Mouse (Mus musculus) c-Kit-positive CD71-positive TER-119-negative erythroid progenitor cells, embryonic 14.5 days (primary cell): Measurements from ENCODE around the gene Ermard.
"Not testable (repeated sequence)": the region's sequence is repeated elsewhere in the genome, so short reads cannot be mapped to it uniquely, and the experiment has no call there.

ENCODE experiments used
- DNase-seq: peaks from one replicate; pipeline ENCODE4 v3.0.0-alpha.2; 2013; ENCODE audit warnings: low read depth

The Ermard gene

DNA sequence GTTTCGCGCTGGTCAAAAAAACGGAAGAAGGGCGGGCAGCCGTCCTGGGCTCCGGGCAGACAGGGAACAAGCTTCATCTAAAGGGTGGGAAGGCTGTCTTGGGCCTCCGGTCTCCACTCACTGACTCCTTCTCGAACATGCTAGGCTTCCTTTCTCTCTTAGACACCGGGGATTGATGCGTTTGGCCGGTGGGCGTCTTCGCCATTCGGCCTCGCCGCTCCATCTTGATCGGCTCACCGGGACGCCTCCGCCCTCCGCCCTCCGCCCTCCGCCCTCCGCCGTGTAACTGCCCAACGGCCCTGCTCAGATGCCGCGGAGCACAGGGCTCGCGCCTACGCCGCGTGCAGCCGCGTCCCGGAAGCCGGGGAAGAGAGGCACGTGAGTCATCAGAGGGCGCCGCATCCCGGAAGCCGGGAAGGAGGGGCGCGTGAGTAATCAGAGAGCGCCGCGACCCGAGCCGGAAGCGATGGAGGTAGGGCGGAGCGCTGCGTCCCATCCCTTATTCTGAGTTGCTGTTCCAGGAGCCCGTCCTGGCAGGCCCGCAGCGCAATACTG lies at the start of gene Ermard, which contains the start of the genes Tcte3 and Gm3448:
Gene Ermard, plus strand, starts transcription at position 34 of the 555 bp plus-strand sequence.
Gene Tcte3, minus strand, starts transcription at position 314 of the 555 bp plus-strand sequence.
Gene Gm3448, minus strand, starts transcription at position 363 of the 555 bp plus-strand sequence.
- not testable (repeated sequence) for DNase-seq

DNA sequence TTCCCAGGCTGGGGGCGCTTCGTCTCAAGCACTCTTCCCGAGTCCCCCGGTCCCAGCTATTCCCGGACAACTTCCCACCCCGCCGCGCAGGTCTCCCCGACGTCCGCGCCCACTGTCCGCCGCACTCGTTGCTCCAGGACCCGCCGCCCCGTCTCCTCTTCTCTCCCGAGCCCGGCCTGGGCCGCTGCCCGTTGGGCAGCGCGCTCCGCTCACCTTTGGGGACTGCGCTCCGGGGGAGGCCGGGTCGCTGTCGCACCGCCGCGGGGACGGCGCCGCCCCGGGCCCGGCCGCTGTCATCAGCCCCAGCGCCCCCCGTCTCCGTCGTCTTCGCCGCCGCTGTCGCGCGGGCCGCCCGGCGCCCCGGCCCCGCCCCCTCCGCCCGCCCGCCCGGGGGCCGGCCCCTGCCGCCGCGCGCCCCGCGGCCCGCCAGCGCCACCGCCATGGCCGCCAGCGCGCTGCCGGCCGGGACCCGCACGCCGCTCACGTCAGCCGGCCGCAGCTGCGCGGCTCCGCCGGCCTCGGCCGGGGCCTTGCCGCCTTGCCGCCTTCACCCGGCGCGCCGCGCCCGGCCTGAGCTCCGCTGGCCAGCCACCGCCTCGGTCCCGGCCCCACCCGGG lies 48.4 kb upstream of the Ermard start:
- DNase-seq = not testable (repeated sequence)

DNA sequence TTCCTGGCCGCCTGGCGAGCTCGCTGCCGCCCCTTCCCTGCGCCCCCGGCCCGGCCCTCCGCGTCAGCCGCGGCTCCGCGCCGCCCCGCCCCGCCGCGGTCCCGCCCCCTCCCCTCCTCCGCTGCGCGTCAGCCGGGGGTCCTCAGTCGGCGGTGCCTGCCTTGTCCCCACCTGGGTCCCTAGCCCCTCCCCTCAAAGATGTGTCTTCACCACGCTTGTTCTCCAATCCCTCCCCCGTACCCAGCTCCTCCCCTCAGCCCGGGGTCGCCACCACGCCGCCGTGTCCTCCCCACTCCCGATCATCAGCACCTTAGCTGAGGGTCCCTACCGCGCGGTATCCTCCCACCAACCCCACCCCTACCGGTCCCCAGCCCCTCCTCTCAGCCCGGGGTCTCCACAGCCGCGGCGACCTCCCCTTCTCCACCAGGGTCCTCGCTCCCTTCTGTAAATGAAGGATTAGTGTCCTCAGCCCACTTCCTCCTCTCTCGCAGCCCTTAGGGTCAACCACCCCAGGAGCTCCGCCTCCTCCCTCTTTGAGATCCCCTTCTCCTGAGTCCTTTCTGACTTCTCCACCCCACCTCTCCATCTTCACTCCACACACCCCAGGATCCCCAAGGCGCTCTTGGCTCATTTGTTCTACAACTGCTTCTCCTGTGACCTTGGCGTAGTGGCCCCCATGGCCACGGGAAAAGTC lies 47.7 kb upstream of the Ermard start:
- DNase-seq = not testable (repeated sequence)

DNA sequence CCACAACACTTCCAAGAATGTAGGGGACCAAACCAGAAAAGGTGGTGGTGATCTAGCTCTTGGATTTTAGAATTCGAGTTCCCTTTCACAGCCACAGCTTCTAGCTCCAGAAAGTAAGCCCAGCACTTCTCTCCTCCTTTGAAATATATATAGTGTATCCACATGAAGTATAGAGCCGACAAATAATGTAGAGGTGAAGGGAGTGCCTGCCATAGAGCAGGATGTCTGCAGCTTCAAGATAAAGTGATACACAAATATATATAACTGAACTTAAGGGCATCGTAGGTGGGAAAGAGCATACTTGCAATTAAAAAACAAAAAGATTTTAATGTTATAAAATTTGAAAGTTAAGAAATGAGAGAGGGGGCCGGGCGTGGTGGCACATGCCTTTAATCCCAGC lies 46.9 kb upstream of the Ermard start:
- DNase-seq = not testable (repeated sequence)

DNA sequence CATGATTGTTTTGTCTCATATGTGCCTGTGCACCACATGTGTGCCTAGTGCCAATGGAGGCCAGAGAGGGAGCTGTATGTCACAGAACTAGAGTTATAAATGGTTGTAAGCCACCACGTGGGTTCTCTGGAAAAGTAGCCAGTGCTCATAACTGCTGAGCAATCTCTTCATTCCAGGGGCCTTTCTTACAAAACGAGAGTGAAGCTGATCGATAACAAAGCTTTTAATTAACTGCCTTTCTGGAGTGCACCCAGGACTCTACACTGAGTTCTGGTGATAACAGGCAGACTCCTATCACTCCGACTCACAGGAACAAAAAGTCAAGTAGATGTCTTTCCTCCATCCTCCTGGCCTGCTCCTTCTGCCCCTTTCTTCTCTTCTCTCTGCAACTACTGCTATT lies 41.0 kb upstream of the Ermard start:
- not testable (repeated sequence) for DNase-seq

DNA sequence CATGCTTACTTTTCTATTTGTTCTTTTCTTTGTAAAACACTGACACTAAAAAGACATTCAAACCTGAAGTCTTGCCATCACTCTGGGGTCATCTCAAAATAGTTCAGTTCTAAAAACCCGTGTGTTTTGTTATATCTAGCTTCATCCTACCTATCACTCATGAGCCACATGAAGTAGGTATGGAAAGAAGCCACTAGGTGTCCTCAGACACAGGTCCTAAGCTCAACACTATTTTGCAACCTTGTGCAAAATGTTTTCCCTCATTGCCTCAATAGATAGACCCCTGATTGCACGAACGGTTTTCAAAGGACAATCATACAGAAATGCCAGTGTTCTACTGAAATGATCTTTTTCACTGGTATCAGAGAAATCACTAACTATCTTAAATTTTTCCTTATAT lies 31.9 kb upstream of the Ermard start:
- not testable (repeated sequence) for DNase-seq

DNA sequence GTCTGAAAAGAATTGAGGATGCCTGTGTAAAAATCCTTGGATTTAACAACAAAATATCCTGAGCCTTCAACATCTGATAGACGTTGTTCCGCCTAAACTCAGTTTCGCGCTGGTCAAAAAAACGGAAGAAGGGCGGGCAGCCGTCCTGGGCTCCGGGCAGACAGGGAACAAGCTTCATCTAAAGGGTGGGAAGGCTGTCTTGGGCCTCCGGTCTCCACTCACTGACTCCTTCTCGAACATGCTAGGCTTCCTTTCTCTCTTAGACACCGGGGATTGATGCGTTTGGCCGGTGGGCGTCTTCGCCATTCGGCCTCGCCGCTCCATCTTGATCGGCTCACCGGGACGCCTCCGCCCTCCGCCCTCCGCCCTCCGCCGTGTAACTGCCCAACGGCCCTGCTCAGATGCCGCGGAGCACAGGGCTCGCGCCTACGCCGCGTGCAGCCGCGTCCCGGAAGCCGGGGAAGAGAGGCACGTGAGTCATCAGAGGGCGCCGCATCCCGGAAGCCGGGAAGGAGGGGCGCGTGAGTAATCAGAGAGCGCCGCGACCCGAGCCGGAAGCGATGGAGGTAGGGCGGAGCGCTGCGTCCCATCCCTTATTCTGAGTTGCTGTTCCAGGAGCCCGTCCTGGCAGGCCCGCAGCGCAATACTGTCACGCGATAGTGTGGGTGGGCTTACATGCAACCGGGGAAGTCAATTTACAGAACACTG lies 31.1 kb upstream of the Ermard start, which contains the start of gene Gm3435:
Gene Gm3435, plus strand, starts transcription at position 471 of the 708 bp plus-strand sequence.
- not testable (repeated sequence) for DNase-seq

DNA sequence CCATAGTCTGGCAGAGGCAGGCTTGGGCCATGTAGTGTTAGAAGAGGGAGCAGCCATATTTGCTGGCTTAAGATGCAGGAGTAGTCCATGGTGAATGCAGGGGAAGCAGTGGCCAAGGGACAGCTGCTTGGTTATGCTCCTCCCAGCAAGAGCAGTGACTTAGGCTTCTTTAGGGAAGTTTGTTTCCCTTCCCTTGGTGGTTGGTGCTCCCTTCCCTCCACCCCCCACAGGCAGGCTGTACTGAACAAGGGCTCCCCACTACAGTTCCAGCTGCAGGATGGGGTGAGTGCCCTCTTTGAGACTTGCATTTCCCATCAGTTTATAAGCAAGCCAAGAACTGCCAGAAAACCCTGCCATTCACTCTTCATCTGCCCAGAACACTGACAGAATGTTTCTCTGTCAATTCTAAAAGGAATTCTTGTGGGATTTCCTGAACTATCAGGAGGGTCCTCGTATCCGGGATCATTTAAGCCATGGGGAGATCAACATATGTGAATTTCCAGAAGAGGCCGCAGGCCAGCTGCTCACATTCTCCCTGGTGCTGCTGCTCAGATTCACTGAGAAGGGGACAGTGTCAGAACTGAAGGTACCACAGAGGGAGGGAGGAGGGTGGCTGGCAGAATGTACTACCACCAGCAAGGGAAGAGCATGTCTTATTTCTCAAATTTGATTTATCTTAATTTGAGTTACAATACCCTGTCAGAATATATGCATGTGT lies 19.3 kb upstream of the Ermard start:
- DNase-seq = not testable (repeated sequence)

DNA sequence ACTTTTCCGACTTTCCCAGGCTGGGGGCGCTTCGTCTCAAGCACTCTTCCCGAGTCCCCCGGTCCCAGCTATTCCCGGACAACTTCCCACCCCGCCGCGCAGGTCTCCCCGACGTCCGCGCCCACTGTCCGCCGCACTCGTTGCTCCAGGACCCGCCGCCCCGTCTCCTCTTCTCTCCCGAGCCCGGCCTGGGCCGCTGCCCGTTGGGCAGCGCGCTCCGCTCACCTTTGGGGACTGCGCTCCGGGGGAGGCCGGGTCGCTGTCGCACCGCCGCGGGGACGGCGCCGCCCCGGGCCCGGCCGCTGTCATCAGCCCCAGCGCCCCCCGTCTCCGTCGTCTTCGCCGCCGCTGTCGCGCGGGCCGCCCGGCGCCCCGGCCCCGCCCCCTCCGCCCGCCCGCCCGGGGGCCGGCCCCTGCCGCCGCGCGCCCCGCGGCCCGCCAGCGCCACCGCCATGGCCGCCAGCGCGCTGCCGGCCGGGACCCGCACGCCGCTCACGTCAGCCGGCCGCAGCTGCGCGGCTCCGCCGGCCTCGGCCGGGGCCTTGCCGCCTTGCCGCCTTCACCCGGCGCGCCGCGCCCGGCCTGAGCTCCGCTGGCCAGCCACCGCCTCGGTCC lies 17.0 kb upstream of the Ermard start:
- not testable (repeated sequence) for DNase-seq

DNA sequence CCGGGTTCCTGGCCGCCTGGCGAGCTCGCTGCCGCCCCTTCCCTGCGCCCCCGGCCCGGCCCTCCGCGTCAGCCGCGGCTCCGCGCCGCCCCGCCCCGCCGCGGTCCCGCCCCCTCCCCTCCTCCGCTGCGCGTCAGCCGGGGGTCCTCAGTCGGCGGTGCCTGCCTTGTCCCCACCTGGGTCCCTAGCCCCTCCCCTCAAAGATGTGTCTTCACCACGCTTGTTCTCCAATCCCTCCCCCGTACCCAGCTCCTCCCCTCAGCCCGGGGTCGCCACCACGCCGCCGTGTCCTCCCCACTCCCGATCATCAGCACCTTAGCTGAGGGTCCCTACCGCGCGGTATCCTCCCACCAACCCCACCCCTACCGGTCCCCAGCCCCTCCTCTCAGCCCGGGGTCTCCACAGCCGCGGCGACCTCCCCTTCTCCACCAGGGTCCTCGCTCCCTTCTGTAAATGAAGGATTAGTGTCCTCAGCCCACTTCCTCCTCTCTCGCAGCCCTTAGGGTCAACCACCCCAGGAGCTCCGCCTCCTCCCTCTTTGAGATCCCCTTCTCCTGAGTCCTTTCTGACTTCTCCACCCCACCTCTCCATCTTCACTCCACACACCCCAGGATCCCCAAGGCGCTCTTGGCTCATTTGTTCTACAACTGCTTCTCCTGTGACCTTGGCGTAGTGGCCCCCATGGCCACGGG lies 16.4 kb upstream of the Ermard start:
- not testable (repeated sequence) for DNase-seq

DNA sequence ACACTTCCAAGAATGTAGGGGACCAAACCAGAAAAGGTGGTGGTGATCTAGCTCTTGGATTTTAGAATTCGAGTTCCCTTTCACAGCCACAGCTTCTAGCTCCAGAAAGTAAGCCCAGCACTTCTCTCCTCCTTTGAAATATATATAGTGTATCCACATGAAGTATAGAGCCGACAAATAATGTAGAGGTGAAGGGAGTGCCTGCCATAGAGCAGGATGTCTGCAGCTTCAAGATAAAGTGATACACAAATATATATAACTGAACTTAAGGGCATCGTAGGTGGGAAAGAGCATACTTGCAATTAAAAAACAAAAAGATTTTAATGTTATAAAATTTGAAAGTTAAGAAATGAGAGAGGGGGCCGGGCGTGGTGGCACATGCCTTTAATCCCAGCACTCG lies 15.5 kb upstream of the Ermard start:
- not testable (repeated sequence) for DNase-seq

DNA sequence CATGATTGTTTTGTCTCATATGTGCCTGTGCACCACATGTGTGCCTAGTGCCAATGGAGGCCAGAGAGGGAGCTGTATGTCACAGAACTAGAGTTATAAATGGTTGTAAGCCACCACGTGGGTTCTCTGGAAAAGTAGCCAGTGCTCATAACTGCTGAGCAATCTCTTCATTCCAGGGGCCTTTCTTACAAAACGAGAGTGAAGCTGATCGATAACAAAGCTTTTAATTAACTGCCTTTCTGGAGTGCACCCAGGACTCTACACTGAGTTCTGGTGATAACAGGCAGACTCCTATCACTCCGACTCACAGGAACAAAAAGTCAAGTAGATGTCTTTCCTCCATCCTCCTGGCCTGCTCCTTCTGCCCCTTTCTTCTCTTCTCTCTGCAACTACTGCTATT lies 9.6 kb upstream of the Ermard start:
- DNase-seq = not testable (repeated sequence)

DNA sequence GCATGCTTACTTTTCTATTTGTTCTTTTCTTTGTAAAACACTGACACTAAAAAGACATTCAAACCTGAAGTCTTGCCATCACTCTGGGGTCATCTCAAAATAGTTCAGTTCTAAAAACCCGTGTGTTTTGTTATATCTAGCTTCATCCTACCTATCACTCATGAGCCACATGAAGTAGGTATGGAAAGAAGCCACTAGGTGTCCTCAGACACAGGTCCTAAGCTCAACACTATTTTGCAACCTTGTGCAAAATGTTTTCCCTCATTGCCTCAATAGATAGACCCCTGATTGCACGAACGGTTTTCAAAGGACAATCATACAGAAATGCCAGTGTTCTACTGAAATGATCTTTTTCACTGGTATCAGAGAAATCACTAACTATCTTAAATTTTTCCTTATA lies 553 bp upstream of the Ermard start:
- not testable (repeated sequence) for DNase-seq

DNA sequence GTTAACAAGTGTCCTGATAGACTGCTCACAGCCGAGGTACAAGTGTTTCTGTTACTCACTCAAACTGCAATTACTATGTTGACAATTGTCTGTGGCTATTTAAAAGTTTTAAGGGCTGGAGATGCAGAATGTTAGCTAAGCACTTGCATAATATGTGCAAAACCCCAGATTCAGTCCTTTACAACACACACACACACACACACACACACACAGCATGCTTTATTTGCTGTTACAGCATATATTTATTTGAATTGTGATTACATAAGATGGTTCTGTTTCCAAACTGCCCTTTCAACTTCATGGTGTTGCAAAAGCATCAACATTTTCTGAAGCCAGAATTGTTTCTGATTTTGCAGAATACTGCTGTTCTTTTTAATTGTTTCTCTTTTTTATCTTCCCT lies 9.3 kb downstream of the Ermard start:
- not testable (repeated sequence) for DNase-seq

DNA sequence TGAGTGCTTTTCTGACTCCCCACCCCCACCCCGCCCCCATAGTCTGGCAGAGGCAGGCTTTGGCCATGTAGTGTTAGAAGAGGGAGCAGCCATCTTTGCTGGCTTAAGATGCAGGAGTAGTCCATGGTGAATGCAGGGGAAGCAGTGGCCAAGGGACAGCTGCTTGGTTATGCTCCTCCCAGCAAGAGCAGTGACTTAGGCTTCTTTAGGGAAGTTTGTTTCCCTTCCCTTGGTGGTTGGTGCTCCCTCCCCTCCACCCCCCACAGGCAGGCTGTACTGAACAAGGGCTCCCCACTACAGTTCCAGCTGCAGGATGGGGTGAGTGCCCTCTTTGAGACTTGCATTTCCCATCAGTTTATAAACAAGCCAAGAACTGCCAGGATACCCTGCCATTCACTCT lies 11.8 kb downstream of the Ermard start:
- DNase-seq = not testable (repeated sequence)

DNA sequence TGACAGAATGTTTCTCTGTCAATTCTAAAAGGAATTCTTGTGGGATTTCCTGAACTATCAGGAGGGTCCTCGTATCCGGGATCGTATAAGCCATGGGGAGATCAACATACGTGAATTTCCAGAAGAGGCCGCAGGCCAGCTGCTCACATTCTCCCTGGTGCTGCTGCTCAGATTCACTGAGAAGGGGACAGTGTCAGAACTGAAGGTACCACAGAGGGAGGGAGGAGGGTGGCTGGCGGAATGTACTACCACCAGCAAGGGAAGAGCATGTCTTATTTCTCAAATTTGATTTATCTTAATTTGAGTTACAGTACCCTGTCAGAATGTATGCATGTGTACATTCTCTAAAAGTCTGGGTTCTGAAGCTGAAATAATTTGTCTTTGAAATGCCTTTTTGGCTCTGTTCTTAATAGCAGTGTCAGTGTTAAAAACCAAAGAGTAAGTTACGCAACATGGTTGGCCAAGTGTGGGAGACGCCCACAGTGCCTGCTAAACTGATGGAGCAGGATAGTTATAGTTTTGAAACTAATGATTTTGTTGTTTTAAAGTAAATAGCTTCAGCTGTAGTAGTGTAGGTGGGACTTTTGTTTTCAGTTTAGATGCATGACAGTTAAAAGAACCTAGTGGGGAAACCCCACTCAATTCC lies 12.3 kb downstream of the Ermard start:
- not testable (repeated sequence) for DNase-seq

DNA sequence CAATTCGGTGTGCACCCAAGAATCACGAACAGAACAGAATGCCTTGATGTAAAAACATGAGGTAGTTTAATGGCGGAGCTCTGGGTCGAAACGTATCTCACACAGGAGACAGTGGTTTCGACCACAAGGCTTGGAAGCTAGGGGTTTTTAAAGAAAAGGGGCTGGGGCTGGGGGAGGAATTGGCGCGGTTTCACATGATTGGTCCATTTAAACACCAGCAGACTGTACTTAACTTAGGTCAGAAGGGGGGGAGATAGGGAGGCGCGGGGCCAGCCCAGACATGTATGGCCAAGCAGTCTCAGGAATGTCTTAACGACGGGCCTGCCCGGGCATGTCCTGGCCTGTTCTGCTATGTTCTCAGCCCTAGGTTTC lies 12.8 kb downstream of the Ermard start:
- not testable (repeated sequence) for DNase-seq

DNA sequence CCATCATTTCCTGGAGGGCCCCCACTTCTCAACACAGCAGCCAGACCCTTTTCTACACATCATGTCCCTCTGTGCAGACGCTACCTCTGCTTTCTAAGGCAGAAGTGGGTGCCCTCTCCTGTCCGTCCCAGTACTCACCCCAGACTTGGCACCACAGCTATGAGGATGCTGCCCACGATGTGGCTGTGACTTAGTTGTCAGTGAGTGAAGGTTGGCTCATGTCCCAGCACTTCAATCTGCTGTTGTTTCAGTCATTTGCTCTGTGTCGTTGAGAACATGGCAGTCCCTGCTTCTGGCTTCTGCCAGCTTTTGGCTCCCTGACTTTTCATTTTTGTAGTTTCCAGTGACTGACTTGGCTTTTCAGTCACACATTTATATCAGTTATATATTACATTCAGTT lies 14.9 kb downstream of the Ermard start:
- DNase-seq = no peak

DNA sequence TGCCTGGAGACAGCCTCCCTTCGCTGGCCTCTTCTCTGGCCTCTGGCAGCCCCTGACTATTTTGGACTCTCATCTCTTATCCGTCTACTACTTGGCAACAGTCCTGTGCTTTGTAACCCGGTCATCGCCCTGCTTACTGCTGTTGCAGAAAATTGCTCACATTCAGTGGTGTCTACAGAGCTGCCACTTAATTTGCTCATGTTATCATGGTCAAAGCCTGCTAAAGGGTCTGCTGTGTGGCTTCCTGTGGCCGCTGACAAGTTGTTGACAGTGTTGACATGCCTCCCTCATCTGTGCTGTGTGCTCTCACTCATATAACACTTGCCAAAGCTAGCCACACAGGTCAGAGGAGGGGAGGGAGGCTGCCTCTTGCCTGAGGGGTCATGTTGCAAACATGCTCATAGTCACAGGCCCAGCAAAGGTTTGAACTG lies 17.2 kb downstream of the Ermard start:
- no peak for DNase-seq

DNA sequence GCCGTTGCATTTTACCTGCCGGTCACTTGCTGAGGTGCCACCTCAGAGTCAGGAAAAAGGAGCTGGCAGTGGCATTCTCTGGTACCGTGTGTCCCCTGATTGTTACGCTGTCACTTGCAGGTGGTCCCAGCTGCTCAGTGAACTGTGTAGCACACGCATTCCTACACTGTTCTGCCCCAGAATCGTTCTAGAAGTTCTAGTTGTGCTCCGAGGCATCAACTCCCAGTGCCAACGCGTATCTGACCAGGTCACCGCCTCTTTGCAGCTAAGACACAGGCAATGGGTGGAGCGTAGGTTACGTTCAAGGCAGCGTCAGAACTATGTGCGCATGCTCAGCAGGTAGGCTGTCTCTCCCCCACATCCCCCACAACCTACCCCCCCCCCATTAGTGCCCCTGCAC lies 18.6 kb downstream of the Ermard start:
- DNase-seq = no peak
